Mouse (Mus musculus) liver, embryonic 14.5 days (tissue): ENCODE data around the gene Gm20431. TPM values are rescaled to one million over a fixed set of nuclear protein-coding genes. Genes with fewer than 3 reads are reported as not detected.

Source experiments
- ATAC-seq: fragments of 200-750 bp; cut with Nextera tagmentation; 2 replicates; pipeline ENCODE4 v1.8.0; 2017; ENCODE audit warnings: moderate number of reproducible peaks, mild to moderate bottlenecking, moderate library complexity; ENCODE audit not compliant: insufficient read depth
- DNase-seq, 3 experiments: peaks; one replicate each; pipeline ENCODE4 v3.0.0-alpha.2; 2012 to 2013; ENCODE audit warnings: low read depth in 3 of 3, low spot score in 3 of 3
- H3K27ac ChIP-seq: fragments of 300-500 bp; sonication (generic); 2 replicates; pipeline ENCODE4 v1.5.1; 2014; ENCODE audit warnings: moderate library complexity, mild to moderate bottlenecking, control low read depth, inconsistent platforms
- H3K27me3 ChIP-seq: fragments of 300-500 bp; sonication (generic); 2 replicates; pipeline ENCODE4 v1.6.1; 2014; ENCODE audit warnings: mild to moderate bottlenecking, low read length, moderate library complexity; ENCODE audit not compliant: control insufficient read depth, insufficient read depth
- H3K36me3 ChIP-seq: fragments of 300-500 bp; sonication (generic); replicated peaks from 2 replicates; pipeline ENCODE4 v1.6.1; 2014; ENCODE audit warnings: low read depth; ENCODE audit not compliant: control insufficient read depth, insufficient read depth
- H3K4me1 ChIP-seq, 2 experiments: fragments of 200-500 bp in 1 of 2; fragments of 300-500 bp in 1 of 2; sonication (generic) in 1 of 2; replicated peaks; 2 replicates each; pipeline ENCODE4 v1.6.1; 2012 to 2014; ENCODE audit warnings: antibody characterized with exemption in 1 of 2, inconsistent platforms in 1 of 2, low read length in 1 of 2; ENCODE audit not compliant: control insufficient read depth in 2 of 2, insufficient read depth in 2 of 2
- H3K4me2 ChIP-seq: fragments of 300-500 bp; sonication (generic); 2 replicates; pipeline ENCODE4 v1.6.1; 2014; ENCODE audit warnings: low read depth, mild to moderate bottlenecking, control low read depth, moderate library complexity
- H3K4me3 ChIP-seq, 2 experiments: fragments of 200-500 bp in 1 of 2; fragments of 300-500 bp in 1 of 2; sonication (generic) in 1 of 2; 2 replicates each; pipeline ENCODE4 v1.5.1; 2012 to 2014; ENCODE audit warnings: low read depth in 2 of 2, low read length in 2 of 2, mild to moderate bottlenecking in 2 of 2, control low read depth in 1 of 2, inconsistent platforms in 1 of 2, moderate library complexity in 1 of 2; ENCODE audit not compliant: insufficient read depth in 1 of 2
- H3K9ac ChIP-seq: fragments of 300-500 bp; sonication (generic); replicated peaks from 2 replicates; pipeline ENCODE4 v1.6.1; 2014; ENCODE audit warnings: mild to moderate bottlenecking, control low read depth, moderate library complexity
- H3K9me3 ChIP-seq: fragments of 300-500 bp; sonication (generic); 2 replicates; pipeline ENCODE4 v1.6.1; 2016; ENCODE audit warnings: low read length, mixed read lengths; ENCODE audit not compliant: control insufficient read depth
- CTCF ChIP-seq: IDR thresholded peaks from 2 replicates; pipeline ENCODE4 v1.5.1; 2016; ENCODE audit warnings: antibody characterized with exemption, low read depth, control low read depth
- EP300 ChIP-seq: IDR thresholded peaks from 2 replicates; pipeline ENCODE4 v1.6.1; 2016; ENCODE audit warnings: antibody characterized with exemption, low read depth
- WGBS: fragments of 180-500 bp; shearing (Covaris S2); extraction: QIAGEN DNeasy Blood & Tissue Kit; methylation state at CpG from one replicate; pipeline ENCODE4 v1.1.7; 2014; ENCODE audit not compliant: insufficient replicate concordance; 5-methylcytosine and 5-hydroxymethylcytosine counted together
- polyA plus RNA-seq, 2 experiments: library from polyadenylated mRNA; depleted of rRNA in 1 of 2; stranded (reverse) in 1 of 2; unstranded in 1 of 2; fragments of >200 nt; fragmentation: Nextera tagmentation in 1 of 2; extraction: Ambion mirVana in 1 of 2; gene quantifications; 2 replicates each; pipeline versions ENCODE4 v1.2.1 to v1.2.3; 2012 to 2014

Gene Gm20431
- polyA plus RNA-seq, 2 experiments: 0.96 TPM; not detected in 1

- no peak for TF ChIP-seq EP300
- TF ChIP-seq CTCF: no peak
- no peak overlapping the region for H3K4me3 ChIP-seq
- H3K36me3 ChIP-seq: no peaks in the 10 kb centered on the region
- no peak overlapping the region for H3K9ac ChIP-seq
- ATAC-seq (no peak), DNase-seq (no peak)
- H3K27me3 ChIP-seq: no peaks in the 10 kb centered on the region
- WGBS: 64% methylated on average over 11 of the region's 11 CpGs
- H3K27ac ChIP-seq: no peak overlapping the region
- H3K4me1 ChIP-seq: peaks cover 0 to 6% of the 10 kb centered on the region in 2 experiments; a peak in 2 of 4 replicates
- H3K9me3 ChIP-seq: no peaks in the 10 kb centered on the region
- no peak overlapping the region for H3K4me2 ChIP-seq
Measured at GRCm38 (mm10) chr2:167706183-167706939, 45.1 kb upstream of the Gm20431 start.

DNA sequence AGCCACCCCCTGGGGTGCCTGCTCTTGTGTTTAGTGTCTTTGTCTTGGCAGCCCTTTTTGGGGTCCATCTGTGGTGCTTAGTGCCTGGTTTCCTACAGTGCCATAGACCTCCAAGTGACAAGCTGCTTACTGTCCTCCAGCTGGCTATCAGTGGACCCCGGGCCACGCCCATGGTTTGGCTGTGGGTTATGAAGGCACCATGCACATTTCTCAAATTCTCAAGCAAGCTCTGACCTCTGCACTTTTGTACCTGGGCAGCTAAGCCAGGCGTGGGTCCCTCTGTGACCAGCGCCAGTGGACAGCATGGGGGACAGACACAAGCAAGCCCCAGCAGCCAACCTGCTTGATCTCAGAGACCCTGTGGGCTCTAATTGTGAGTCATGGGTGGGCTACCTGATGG is 43.1 kb upstream of the Gm20431 start:
- no peaks in the 10 kb centered on the region for H3K36me3 ChIP-seq
- TF ChIP-seq EP300: no peak
- no peak for TF ChIP-seq CTCF
- DNase-seq: no peak
- H3K9ac ChIP-seq: no peak overlapping the region
- no peaks in the 10 kb centered on the region for H3K9me3 ChIP-seq
- H3K4me1 ChIP-seq: 0 out of 4 replicates have a peak, but pooled peaks cover 0 to 2% of the 10 kb centered on the region in 2 experiments
- H3K4me3 ChIP-seq: no peak overlapping the region
- H3K27ac ChIP-seq: no peak overlapping the region
- 60% methylated on average over 4 of the region's 4 CpGs for WGBS
- H3K27me3 ChIP-seq: no peaks in the 10 kb centered on the region
- no peak overlapping the region for H3K4me2 ChIP-seq
- ATAC-seq: no peak

DNA sequence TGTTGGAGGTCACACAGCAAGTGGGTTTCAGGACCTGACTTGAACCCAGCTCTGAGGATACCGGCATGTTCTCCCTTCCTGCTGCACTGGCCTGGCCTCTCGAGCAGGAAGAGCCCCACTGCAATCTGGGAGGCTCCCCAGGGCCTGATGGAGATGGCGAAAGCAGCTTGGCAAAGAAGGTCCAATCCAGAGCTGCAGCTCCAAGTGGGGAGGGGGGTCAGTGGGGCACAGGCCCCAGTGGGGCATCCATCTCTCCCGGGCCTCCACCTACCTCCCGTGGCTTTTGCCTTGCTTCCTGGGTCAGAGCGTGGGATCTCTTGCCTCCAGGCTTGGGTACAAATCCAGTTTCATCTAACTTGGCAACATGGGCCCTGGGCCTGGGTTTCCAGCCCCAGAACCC is 40.8 kb upstream of the Gm20431 start:
- no peaks in the 10 kb centered on the region for H3K36me3 ChIP-seq
- ATAC-seq (no peak), DNase-seq (no peak)
- TF ChIP-seq CTCF (no peak), EP300 (no peak)
- no peak overlapping the region for H3K4me2 ChIP-seq
- no peak overlapping the region for H3K27ac ChIP-seq
- no peak overlapping the region for H3K9ac ChIP-seq
- H3K4me1 ChIP-seq: 0 out of 4 replicates have a peak, but pooled peaks cover 0 to 4% of the 10 kb centered on the region in 2 experiments
- no peaks in the 10 kb centered on the region for H3K9me3 ChIP-seq
- H3K4me3 ChIP-seq: no peak overlapping the region
- H3K27me3 ChIP-seq: no peaks in the 10 kb centered on the region
- 61% methylated on average over 6 of the region's 6 CpGs for WGBS

- no peak overlapping the region for H3K9ac ChIP-seq
Measured at GRCm38 (mm10) chr2:167701472-167701871, 40.2 kb upstream of the Gm20431 start.

GRCm38 (mm10) chr2:167700018-167700417 is 38.7 kb upstream of the Gm20431 start:
- H3K9ac ChIP-seq: no peak overlapping the region
- TF ChIP-seq EP300: no peak
- TF ChIP-seq CTCF: no peak
- H3K27ac ChIP-seq: no peak overlapping the region
- no peak overlapping the region for H3K4me3 ChIP-seq
- no peak for ATAC-seq
- H3K4me1 ChIP-seq: 0 out of 4 replicates have a peak, but pooled peaks cover 0 to 4% of the 10 kb centered on the region in 2 experiments
- 52% methylated on average over 5 of the region's 5 CpGs for WGBS
- H3K9me3 ChIP-seq: no peaks in the 10 kb centered on the region
- no peaks in the 10 kb centered on the region for H3K36me3 ChIP-seq
- no peak for DNase-seq
- no peak overlapping the region for H3K4me2 ChIP-seq
- H3K27me3 ChIP-seq: no peaks in the 10 kb centered on the region

More at GRCm38 (mm10) chr2:167701472-167701871, 40.2 kb upstream of the Gm20431 start:
- TF ChIP-seq CTCF (no peak), EP300 (no peak)
- H3K27me3 ChIP-seq: no peaks in the 10 kb centered on the region
- H3K4me2 ChIP-seq: no peak overlapping the region
- no peaks in the 10 kb centered on the region for H3K9me3 ChIP-seq
- ATAC-seq (no peak), DNase-seq (no peak)
- H3K27ac ChIP-seq: no peak overlapping the region
- H3K4me1 ChIP-seq: 0 out of 4 replicates have a peak, but pooled peaks cover 0 to 4% of the 10 kb centered on the region in 2 experiments
- 50% methylated on average over 5 of the region's 5 CpGs for WGBS
- no peaks in the 10 kb centered on the region for H3K36me3 ChIP-seq
- H3K4me3 ChIP-seq: no peak overlapping the region
